Comparison of ENCODE assay signal across 9 mouse cellular contexts in the genomic region with DNA sequence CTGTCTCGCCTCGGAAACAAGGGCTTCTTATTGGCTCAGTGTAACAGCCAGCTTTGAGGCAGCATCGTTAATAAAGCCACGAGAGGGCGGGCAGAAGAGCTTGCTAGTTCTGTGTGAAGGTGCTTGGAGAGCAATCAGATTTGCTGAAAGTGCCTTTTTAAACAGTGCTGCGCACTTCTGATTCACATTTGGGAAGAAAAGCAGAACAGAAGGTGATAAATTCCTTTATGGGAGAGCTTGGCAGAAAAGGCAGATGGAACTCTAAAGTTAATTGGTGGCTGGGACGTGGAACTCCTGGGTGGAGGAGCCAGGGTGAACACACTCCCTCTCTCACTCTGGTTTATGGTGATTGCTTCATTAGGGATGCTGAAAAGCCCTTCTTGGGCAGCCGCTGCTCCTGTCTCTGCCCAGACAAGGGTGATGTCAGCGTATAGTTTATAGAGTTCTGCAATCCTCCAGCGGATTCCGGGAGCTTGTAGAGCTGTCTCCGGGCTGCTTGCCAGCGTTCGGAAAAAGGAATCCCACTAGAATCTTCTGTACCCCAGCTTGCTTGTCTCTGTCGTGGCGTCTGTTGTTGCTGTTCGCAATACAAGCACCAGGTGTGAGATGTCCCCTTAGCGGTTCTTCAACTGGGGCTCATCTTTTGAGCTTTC.
A peak's percentile ranks its signal among the peaks of the same experiment; 100 is the strongest.
DNase-seq lines count a peak whose midpoint lies in the region; ATAC-seq lines count a peak whose summit lies in the region.
"Had no signal": no experiment of that assay in that cellular context is flagged by ENCODE, and none has a peak within 500 bp of the region (broad histone marks: within the 10 kb centered on the region; RNA-seq: fewer than 3 reads in every experiment).

No protein-coding gene starts in this region.

- no peak overlapping the region for H3K4me3 ChIP-seq in heart, embryonic 10.5 days
- H3K4me3 ChIP-seq in heart, embryonic 14.5 days (ENCODE audit: control insufficient read depth in 1 of 2, insufficient read depth in 1 of 2, low read depth in 1 of 2, low read length in 2 of 2): 0 out of 4 replicates have a peak overlapping the region, but pooled peaks of 1 of the 2 experiments have one; percentile 0
- H3K4me3 ChIP-seq: erythroblast, embryonic 14.5 days had no signal

- DNase-seq in heart, adult 11 months: peak; percentile 95
- no peak for DNase-seq in heart, embryonic 10.5 days (ENCODE audit: low spot score)
- peak; percentile 23 for DNase-seq in fat pad, adult 2 months (ENCODE audit: extremely low read depth, low read depth, low spot score)
- DNase-seq in layer of hippocampus, postnatal 10 days (ENCODE audit: low spot score in 2 of 2): peak; percentile 64 to 70
- DNase-seq in lung, postnatal 4 days: peak; percentile 71 to 90
- DNase-seq in urinary bladder, postnatal 10 days (ENCODE audit: low spot score): peak; percentile 51
- DNase-seq in thymus, postnatal 0 days (ENCODE audit: low spot score): no peak

- no peaks in the 10 kb centered on the region for H3K36me3 ChIP-seq in heart, embryonic 10.5 days
- H3K36me3 ChIP-seq in heart, embryonic 14.5 days (ENCODE audit: control insufficient read depth, insufficient read depth, low read length): no peaks in the 10 kb centered on the region

- no peaks in the 10 kb centered on the region for H3K9me3 ChIP-seq in heart, embryonic 10.5 days
- H3K9me3 ChIP-seq in heart, embryonic 14.5 days (ENCODE audit: control insufficient read depth, low read length): no peaks in the 10 kb centered on the region

- peaks cover 7% of the 10 kb centered on the region; the same call in 1 of the 2 replicates for H3K4me1 ChIP-seq in heart, embryonic 10.5 days
- peaks cover 7 to 17% of the 10 kb centered on the region in 2 experiments for H3K4me1 ChIP-seq in heart, embryonic 14.5 days (ENCODE audit: control insufficient read depth in 2 of 2, insufficient read depth in 2 of 2, low read length in 2 of 2)

- no peak for ATAC-seq in heart, embryonic 14.5 days (ENCODE audit: insufficient number of reproducible peaks, insufficient read depth, low FRiP score, low read depth)

- peak overlapping the region; percentile 38; the same call in 1 of the 2 replicates for H3K9ac ChIP-seq in heart, embryonic 14.5 days (ENCODE audit: low read length)

- 47% methylated on average over 18 of the region's 18 CpGs for WGBS in heart, embryonic 10.5 days
- 26% methylated on average over 18 of the region's 18 CpGs for whole genome bisulfite sequencing in heart, embryonic 14.5 days

- H3K4me2 ChIP-seq in heart, embryonic 14.5 days (ENCODE audit: low read length): peak overlapping the region; percentile 55

- H3K27me3 ChIP-seq in heart, embryonic 10.5 days (ENCODE audit: insufficient read depth, poor library complexity, severe bottlenecking): no peaks in the 10 kb centered on the region; the same call in 1 of the 2 replicates
- 0 out of 2 replicates have a peak, but pooled peaks cover 2% of the 10 kb centered on the region for H3K27me3 ChIP-seq in heart, embryonic 14.5 days (ENCODE audit: control insufficient read depth, insufficient read depth, low read length)

- H3K27ac ChIP-seq in heart, embryonic 10.5 days: no peak overlapping the region
- H3K27ac ChIP-seq in heart, embryonic 14.5 days (replicated peaks in 1 of 2; ENCODE audit: control insufficient read depth in 1 of 2, insufficient read depth in 1 of 2, low read depth in 2 of 2, low read length in 2 of 2): peak overlapping the region in 1 of 2 experiments; percentile 25; a peak in 1 of 4 replicates

Comparison
In these comparisons a context has a peak if more than half of its experiments do, and no peak if none do; other contexts are left out.
1. DNase-seq: peak in heart, adult 11 months (single experiment), fat pad, adult 2 months (single experiment), layer of hippocampus, postnatal 10 days (2 of 2), lung, postnatal 4 days (2 of 2) and urinary bladder, postnatal 10 days (single experiment); none in heart, embryonic 10.5 days (single experiment) and thymus, postnatal 0 days (single experiment).